Mouse (Mus musculus) natural killer cell, adult 2 months (primary cell): ENCODE measurements around the gene Dnal4.
"Not testable (repeated sequence)": the region's sequence is repeated elsewhere in the genome, so short reads cannot be mapped to it uniquely, and the experiment has no call there.

ENCODE experiments used
- DNase-seq, 2 experiments: peaks; one replicate each; pipeline ENCODE4 v3.0.0; 2022; ENCODE audit warnings: low spot score in 2 of 2

The Dnal4 gene

DNA sequence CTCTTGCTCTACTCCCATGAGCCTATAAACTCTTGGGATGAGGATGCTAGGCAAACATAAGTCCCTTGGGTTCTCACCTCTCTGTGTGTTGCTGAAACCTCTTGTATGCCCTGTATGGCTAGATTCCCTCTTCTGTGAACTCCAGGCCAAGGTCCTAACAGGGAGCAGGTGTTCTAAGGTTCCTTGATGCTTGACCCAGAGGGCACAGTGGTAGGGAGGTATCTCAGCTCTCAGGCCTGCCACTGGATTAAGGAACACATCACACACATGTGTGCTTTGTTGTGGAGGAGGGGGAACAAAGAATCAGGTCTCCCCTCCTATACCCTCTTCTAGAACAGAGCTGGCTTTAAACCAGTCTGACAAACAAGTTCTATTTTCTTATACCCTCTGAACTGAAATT, at the start of gene Dnal4:
Dnal4 (minus strand) TSS at position 101 of the 400 bp plus-strand sequence.
- no peak for DNase-seq

DNA sequence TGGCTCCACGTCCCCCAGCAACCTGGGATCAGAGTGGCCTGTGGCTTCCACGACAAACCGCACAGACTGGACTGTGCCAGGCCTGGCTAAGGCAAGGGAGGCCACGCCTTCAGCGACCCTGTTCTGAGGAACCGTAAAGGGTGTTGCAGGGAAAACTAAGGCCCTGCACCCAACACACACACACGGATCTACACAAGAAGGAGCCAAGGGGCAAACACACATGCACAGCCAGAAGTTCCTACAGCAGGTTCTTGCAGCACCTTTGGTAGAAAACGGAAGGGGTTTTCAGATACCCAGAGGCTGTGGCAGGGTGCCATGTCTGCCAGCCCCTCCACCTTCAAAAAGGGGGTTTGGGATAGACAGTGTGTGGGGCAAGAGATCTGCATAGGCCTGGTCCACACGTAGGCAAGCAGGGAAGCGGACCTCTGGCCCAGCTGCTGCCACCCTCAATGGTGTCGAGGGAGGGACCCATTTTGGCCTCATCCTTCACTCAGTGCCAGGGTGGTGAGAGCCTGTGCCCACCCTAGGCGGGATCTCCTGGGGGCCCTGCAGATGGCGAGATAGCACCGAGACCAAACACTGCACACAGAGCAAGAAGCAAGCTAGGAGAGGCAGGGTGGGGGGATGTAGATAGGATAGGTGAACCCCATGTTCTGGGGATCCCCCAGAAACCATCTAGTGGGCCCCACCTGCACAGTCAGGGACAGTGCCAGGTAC, 49.6 kb upstream of the Dnal4 start:
- DNase-seq: no peak

DNA sequence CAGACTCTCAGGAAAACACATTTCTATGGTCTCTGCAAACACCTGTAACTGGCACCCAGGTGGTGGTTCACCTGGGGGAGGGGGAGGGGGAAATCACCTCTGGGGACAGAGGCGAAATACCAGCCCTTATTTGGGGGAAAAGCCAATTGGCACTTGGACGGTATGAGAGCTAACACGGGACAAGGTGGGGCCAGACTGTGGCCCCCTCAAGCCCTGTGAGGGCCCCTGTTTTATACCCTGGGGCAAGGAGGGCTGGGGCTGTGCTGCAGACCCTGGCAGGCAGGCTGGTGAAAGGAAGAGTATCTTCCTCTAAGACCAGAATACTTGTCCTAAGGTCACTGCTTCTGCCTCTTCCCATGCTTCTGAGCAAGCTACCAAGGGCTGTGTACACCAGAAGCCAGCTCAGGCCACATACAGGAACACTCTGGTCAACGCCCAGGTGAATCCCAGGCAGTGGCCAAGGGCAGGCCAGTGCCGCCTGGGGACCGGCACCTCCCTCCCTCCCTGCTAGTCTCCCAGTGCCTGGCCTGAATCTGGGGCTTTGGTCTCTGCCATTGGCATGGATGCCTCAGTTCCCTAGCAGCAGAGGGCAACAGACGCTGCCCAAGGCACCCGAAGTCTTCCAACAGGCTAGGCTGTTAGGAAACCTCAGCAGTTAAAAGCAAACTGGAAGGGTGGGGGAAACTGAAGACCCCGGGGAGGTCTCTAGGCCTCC, 48.7 kb upstream of the Dnal4 start:
- no peak for DNase-seq

DNA sequence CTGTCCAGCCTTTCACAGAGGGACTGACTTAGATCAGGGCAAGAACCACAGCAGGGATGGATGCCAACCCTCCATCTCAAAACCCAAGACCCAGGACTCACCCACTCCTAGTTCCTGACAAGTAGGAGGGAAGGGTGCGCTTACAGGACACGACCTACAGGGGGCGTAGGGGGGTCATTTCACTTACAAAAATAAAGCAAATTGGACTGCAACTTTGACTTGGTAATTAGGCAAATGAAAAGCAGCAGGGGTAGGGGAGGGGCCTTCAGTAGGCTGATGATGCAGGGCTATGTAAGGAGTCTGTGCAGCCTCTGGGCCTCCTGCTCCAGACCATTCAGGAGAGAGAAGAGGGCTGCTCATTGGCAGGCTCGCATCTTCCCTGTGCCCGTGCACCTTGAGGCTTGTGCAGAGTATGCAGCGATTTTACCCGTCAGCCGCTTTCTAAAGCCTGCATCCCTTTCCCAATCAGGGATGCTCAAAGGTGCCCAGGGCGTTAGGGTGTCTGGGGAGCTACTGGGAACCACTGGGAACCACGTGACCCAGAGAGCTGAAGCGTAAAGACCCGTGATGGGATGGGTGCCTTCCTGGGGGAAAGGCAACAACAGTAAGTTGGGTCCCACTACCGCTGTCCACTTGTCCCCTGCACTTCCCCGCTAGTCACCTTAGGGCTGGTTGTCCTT, 47.6 kb upstream of the Dnal4 start:
- no peak for DNase-seq

DNA sequence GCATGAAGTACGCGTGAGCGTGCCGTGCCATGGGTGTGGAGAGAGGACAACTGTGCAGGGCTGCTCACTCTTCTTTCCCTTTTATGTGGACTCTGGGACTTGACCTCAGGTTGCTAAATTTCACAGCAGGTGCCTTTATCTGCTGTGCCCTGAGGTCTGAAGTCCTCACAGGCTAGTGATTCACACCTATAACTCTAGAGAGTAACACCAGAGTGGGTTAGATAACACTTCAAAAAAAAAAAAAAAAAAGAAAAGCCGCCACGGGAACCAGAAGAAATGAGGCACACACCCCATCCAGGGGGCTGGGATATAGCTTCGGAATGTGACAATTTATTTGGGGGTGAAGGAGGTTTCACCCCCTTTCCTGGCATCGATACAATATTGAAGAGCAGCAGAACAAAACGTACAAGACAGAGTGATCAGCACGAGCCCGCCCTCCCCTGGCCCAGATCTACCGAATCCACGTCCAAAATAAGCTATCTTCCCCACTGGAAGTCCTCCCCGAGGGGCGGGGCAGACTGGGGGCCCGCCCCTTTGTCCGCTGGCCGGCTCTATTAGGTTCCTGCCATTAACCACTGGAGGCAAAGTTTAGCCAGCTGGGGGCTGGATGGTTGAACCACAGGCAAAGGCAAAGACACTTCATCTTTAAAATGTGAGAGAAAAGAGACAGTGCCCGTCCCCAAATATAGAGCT, 46.1 kb upstream of the Dnal4 start:
- no peak for DNase-seq

DNA sequence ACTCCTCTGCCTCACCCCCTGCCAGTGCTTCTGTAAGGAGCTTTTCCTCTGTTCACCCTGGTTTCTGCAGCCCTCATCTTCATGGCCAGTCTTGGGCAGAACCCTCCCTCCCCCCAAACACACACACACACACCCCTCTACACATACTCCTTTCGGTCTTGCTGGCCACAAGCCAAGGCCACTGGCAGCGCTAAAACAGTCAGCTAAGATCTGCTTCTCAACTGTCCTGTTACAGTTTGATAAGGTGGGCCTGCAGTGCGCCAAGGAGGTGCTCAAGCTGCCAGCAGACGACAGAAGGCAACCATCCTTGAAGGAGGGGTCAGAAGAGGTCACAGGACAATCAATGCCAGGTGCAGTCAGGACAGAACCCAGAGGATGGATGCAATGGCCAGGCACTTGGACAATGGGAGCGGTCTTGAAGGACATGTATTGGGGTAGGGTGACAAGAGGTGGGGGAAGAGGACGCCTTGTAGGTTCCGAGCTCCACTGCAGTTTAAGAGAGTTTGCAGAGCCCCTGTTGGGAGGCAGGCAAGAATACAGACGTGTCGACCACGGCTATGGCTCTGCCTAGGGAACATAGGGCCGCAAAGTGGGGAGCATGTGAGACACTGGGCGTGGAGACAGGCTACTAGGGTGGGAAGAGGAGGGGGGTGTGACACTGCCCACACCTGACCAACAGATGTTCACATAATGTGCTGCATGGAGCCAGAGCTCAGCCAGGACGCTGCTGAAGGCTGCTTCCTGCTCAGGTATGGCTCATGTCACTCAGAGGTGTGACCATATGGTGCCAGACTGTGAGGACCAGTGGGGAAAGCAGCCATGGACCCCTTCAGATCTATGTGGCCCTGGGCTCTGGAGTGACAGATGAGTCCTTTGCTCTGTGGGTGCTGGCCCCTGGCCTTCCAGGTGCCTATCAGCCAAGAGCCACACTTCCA, 44.9 kb upstream of the Dnal4 start:
- no peak for DNase-seq

DNA sequence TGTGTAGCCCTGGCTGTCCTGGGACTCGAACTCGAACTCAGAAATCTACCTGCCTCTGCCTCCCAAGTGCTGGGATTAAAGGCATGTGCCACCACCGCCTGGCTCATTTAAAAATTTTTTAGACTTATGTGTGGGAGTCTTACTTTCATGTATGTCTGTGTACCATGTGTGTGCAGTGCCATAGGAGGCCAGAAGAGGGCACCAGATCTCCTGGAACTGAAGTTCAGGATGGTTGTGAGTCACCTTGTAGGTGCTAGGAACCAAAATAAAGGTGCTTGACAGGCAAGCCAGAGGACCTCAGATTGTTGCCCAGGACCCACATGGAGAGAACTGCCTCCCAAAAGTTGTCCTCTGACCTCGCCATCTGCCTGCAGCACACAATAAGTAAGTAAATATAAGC, 40.7 kb upstream of the Dnal4 start:
- no peak for DNase-seq

DNA sequence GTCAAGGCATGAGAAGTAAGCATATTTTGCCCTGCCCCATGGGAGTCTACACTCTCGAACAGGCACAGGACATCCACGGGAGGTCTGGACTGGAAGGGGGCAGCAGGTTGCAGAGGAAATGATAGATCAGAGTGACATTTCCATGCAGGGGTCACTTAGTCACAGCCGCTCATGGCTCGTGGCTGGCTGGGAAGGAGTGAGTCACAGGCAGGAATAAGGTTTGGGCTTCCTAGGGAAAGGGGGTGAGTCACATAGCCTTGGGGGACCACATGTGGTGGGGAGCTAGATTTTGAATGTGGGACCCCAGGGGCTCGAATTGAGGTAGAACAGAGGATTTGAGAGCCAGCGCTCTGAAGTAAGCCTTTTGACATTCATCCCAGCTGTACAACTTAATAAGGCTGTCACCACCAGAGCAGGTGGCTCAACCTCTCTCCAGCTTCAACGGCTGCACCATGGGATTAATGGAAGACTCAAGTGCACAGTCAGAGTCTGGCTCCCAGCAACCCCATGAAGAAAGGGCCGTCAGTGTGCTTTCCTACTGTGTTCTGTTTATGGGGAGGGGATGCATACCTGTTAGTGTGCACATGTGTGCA, 36.1 kb upstream of the Dnal4 start:
- no peak for DNase-seq

DNA sequence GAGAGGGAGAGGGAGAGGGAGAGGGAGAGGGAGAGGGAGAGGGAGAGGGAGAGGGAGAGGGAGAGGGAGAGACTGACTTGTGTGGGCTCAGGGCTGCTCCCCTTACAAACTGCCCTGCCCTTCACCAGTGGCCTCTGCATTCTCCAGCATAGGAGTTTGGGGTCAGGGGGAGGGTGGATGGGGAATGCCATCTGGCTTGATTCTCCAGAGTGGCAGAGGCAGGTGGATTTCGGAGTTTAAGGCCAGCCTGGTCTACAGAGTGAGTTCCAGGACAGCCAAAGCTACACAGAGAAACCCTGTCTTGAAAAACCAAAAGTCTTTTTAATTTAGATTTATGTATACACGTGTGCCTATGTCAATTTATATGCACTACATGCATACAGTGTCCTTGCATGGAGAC, 35.2 kb upstream of the Dnal4 start:
- not testable (repeated sequence) for DNase-seq

DNA sequence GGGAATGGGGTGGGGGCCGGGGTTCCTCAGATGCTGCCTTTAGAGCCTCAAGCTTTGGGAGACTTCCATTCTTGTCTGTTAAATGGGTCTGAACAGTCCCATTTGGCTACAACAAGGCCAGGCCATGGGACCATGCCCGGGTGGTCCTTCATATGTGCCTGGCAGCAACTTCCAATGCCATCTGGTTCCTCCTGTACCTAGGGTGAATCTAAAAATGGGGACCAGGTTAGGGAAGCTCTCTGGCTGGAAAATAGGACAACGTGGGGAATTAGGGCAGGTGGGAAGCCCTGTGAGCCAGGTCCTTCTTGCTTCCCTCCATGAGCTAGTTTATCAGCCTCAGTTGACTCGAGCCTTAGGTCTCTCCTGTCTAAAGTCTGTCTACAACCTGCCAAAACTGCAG, 33.3 kb upstream of the Dnal4 start:
- no peak for DNase-seq

DNA sequence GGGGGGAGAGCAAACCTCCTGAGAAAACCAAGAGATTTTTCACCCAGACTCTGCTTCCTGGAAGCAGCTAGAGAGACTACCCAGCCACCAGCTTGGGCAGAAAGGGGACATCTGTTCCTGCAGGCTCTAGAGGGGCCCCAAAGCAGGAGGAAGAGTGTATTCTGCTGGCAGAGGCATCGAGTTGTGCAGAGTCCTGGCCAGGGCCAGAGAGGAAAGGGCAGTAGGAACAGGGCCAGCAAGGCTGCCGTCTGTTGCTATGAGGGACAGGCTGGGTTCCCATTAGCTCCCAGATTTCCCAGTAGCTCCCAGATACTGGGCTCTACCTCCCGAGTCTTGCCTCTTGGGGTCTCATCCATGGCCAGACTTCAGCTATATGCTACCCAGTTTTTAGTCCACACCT, 32.4 kb upstream of the Dnal4 start:
- no peak for DNase-seq

DNA sequence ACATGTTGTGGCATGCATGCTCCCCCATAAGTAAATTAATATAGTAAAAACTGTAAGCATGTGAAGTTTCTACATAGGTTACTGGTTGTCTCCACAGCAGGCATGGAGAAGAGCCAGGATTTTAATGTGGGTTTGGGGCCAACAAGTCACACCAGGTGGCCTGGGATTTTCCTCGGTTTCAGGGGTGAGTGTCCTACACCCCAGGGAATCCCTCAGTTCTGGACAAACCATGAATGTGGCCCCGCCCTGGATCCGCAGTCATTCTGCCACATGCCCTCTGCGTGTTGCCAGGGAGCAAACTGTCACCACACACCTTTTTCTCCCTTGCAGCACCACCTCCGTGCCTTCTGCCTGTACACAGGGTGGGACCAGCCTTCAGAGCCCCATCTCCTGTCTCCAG, 31.0 kb upstream of the Dnal4 start:
- no peak for DNase-seq

DNA sequence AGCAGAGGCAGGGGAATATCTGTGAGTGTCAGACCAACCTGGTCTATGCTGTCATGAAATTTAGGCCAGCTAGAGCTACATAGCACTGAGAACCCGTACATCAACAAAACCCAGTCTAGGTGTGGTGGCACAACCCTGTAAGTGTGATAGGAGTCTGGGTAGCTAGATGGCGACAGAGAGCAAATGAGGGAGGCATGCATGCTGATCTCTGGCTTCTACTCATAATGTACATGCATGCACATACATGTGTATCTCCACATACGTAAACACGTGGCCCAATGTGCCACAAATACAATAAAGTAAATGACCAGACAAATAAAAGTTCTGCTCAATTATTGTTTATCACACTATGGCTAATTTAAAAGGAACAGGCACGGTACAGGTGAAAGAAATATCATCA, 30.5 kb upstream of the Dnal4 start:
- peak in 1 of 2 experiments; percentile 41 for DNase-seq

DNA sequence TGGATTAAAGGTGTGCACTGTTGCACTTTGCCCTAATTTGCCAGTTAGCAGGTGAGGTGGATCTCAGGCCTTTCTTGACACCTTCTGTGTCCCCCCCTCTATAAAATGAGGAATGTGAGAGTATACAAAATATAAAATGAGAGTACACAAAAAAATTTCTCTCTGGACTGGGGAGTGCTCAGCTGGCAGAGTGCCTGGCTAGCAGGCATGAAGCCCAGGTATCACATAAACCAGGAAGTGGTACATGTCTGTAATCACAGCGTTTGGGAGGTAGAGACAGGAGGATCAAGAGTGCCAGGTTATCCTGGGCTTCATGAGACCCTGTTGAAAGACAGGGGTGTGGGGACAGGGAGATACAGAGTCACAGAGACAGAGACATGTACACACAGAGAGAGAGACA, 29.4 kb upstream of the Dnal4 start:
- DNase-seq: no peak

DNA sequence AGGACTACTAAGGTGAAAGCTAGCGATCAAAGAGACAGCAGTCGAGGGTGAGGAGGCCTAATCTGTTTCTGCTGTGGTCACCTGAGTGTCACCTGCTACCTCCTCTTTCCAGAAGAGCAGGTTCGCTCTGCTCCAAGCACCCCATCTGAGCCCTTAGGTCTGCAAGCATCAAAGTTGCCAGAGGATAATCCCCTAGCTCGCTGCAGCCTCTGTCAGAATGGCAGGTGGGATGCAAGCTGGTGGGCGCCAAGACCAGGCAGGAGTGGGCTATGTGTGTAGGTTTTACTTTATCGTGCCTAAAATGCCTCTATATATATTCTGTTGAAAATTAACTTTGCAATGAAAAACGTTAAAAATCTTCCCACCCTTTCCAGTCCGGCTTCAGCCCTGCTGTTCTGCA, 27.6 kb upstream of the Dnal4 start:
- DNase-seq: no peak

DNA sequence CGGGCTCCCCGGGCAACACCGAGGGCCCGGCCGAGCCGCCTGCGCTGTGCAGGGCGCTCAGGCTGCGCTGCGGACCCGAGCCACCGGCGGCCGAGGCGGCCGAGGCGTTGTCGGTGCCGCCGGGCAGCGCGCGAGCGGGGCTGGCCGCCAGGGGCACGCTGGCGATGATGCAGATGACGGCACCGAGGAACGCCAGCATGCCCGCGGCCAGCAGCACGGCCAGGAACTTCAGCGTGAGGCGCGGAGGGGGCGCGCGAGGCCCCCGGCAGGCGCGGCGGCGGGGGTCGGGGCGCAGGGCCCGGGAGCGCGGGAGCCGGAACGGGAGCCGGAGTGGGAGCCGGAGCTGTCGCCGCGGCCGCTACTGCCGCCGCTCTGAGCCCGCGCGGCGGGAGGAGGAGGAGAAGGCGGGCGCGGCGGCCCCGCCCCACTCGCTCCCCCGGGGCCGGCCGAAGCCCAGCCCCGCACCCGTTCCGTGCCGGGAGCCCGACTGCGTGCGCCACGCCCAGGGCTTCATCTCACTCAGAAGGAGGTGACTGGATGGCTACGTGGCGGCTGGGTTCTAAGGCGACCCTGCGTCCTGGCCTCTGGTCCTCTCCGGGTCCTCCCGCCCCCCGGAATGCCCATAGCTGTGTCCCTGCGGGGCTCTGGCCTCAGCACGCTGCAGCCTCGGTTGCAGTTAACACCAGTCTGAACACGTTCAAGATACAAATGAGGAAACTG, 26.9 kb upstream of the Dnal4 start, which contains the start of gene Nptxr:
Nptxr (minus strand) TSS at position 415 of the 720 bp plus-strand sequence.
- DNase-seq: no peak

DNA sequence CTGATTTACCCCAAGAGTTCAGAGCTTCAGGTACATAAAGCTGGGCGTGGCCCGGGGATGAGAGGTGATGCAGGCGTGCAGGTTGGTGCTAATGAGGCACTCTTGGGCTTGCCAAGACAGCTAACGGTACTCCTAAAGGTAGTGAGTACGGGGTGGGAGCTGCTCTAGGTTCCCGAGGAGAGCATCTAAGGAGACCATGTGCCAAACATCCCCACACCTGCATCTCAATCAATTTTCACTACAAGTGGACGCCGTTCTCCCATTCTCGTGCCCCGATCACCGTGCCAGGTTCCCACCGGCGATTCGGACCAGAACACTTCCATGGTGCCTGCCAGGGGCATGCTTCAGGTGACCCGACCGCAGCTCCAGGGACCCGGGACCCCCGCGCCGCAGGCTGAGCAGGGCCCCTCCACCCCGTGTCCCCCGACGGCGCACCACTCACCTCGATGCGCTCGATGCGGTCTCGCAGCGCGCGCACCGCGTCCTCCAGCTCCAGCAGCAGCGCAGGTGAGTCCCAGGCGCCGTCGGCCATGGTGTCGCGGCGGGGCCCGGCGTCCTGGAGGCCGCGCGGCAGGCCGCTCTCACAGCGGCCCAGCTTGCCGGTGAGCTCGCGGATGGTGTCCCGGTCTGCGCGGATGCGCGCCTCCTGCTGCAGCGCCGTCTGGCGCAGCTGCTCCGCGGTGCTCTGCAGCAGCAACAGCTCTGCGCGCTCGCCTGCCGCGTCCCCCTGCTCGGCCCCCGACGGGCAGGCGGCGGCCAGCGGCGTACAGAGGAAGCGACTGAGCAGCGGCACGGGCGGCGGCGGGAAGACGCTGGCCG, 26.1 kb upstream of the Dnal4 start:
- DNase-seq: no peak

DNA sequence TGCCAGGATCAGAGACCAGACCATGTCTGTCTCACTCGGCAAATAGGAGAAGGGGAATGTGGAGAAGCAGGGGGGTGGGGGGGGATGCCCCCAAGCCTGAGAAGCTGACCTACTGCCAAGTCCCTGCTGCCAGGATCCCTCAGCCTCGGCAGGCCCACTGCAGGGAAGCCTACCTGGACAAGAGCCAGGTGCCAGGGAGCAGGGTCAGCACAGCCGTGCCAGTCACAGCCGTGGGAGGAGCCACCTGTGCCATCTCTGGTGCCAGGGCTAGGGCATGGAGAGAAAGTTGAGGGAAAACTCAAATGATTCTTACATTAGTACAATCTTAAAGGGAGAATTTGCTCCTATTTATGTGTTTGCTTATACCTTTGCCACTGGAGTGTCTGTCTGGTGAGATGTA, 24.7 kb upstream of the Dnal4 start:
- no peak for DNase-seq

DNA sequence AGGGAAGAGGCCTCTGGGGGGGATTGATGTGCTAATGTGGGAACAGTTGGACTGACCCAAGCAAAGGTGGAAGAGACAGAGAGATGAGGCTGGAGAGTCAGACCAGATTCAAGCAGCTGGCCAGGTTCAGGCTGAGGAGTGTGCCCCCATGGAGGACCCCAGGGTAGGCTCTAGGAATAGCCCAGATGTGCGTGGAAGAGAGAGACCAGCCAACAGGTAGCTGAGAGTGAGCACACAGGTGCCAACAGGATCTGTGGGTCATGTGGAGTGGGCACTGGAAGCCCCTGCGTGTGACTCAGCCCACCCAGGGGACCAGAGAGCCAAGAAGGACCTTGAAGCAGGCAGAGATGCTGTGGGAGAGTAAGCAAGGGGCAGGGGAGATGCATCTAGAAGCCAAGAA, 24.0 kb upstream of the Dnal4 start:
- DNase-seq: no peak
